Mouse (Mus musculus) layer of hippocampus, adult 8-10 months (tissue): ENCODE results near the gene Nlrp3. TPM values are rescaled to one million over a fixed set of nuclear protein-coding genes. Genes with fewer than 3 reads are reported as not detected.
A peak's percentile ranks its signal among the peaks of the same experiment; 100 is the strongest.

Experiments used
- DNase-seq, 2 experiments: peaks; one replicate each; pipeline ENCODE4 v3.0.0; 2022; ENCODE audit warnings: low spot score in 2 of 2
- total RNA-seq, 4 experiments: library from RNA; stranded (reverse); gene quantifications; 2 replicates each; pipeline ENCODE4 v1.2.4; 2022

Gene Nlrp3
- total RNA-seq, 4 experiments from 2014 or later = 0.98 to 5.6 (median 2.3) TPM

DNA sequence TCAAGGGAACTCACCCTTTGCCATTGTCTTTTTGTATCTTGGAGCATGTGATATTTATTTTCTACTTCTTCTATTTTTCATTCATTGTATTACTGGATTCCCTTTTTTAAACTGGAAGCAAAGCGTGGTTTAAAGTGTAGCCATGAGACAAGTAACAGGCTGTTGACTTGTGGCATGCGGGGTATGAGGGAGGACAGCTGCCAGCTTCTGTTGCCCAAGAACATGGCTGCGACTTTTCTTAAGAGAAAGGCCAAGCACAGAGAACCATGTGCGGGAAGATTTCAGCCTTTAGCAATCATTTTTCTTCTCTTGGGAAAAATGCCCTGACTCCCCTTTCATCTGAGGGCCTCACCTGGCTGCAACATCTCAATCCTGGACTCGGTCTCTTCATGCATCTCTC is 70.3 kb downstream of the Nlrp3 start:
- no peak for DNase-seq

DNA sequence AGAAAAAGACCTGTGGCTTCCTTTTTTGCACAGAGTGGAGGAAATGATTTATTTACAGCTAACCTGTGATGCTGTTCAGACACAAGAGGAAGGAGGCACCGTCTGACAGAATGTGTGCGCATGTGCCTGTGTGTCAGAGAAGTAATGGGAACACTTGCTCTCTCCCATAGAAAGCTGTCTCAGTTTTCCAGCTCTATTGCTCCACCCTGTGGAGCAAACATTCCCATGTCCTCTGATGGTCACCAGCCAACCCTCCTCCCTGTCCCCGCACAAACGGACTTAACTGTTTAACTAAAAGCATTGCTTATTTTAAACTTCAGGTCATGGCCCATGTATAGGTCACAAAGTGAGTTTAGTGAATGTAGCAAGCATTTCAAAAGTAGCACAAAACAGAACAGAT is 72.8 kb downstream of the Nlrp3 start:
- DNase-seq = peak in 1 of 2 experiments; percentile 39

Other genes starting within 250 kb of the Nlrp3 start
- 1 to 10 TPM; 2.9 to 7.3 (median 4.5) TPM for gene Wnt9a, start 234.6 kb upstream of the Nlrp3 start, total RNA-seq
- not detected for gene Prss38, start 165.9 kb upstream of the Nlrp3 start, total RNA-seq
- 10 to 100 TPM; 24.0 to 27.8 (median 26.7) TPM for gene Jmjd4, start 91.5 kb upstream of the Nlrp3 start, total RNA-seq
- gene Snap47, start 90.4 kb upstream of the Nlrp3 start, total RNA-seq = 100 to 1,000 TPM; 337 to 371 (median 354) TPM
- gene Zfp867, start 69.1 kb upstream of the Nlrp3 start, total RNA-seq = 1 to 10 TPM; 3.6 to 4.0 (median 3.7) TPM
- gene Zkscan17, start 14.8 kb upstream of the Nlrp3 start, total RNA-seq = 1 to 10 TPM; 6.4 to 10.0 (median 8.3) TPM
- not detected for gene Olfr222, start 34.7 kb downstream of the Nlrp3 start, total RNA-seq
- gene Olfr223, start 51.7 kb downstream of the Nlrp3 start, total RNA-seq = not detected
- 100 to 1,000 TPM; 265 to 273 (median 269) TPM for gene Mprip, start 119.7 kb downstream of the Nlrp3 start, total RNA-seq
- gene Pld6, start 246.1 kb downstream of the Nlrp3 start, total RNA-seq = 1 to 10 TPM in 1 of 4 experiments, under 1 TPM in 2, not detected in 1; 0.49 to 1.5 (median 0.85) TPM